Mouse (Mus musculus) G1E (cell line): ENCODE data around the gene Cyp2f2.

ENCODE experiments used
- CTCF ChIP-seq: IDR thresholded peaks from 2 replicates; pipeline ENCODE4 v1.5.1; 2012; ENCODE audit warnings: low read depth, low read length, inconsistent platforms, mixed read lengths
- GATA1 ChIP-seq: IDR thresholded peaks from 2 replicates; pipeline ENCODE4 v1.6.1; 2012; ENCODE audit warnings: borderline replicate concordance, low read length, inconsistent platforms, mixed read lengths
- TAL1 ChIP-seq: conservative IDR thresholded peaks from 2 replicates; pipeline ENCODE4 v1.6.1; 2012; ENCODE audit warnings: low read depth, low read length, inconsistent platforms, mixed read lengths

DNA sequence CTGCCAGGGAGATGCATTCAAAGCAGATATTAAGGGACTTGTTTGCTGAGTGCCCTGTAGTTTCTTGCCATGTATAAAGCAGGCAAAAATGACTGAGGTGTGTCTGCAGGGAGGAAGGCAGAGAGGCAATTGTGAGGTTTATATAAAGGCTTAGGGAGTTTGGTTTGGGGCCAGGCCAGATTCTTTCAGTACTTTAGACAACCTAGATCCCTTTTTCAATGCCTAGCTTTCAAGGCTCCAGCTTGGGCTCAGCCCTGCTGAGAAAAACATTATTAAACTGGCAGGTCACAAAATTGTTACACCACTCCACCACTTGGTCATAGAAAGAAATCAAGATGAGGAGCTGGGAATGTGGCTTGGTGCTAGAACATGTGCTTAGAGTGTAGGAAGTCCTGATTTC, 9.4 kb upstream of the Cyp2f2 start:
- TF ChIP-seq GATA1 (no peak), CTCF (no peak), TAL1 (no peak)
